Mouse (Mus musculus): ENCODE data around the gene Dbh. TPM values are rescaled to one million over a fixed set of nuclear protein-coding genes. Genes with fewer than 3 reads are reported as not detected.

The Dbh gene
- polyA plus RNA-seq (2014; fragmentation: Nextera tagmentation; extraction: Ambion mirVana) = not detected in 2 replicates

GRCm38 (mm10) chr2:27164796-27165590 is at the start of gene Dbh:
Gene Dbh, plus strand, starts transcription at chr2:27165233.
- no peak within 1 kb of the TSS for H3K4me3 ChIP-seq (ENCODE audit: low read length)
- no peaks in the 10 kb centered on the region for H3K9me3 ChIP-seq (ENCODE audit: control insufficient read depth, low read length)
- H3K4me1 ChIP-seq (ENCODE audit: control insufficient read depth, insufficient read depth, low read length) = no peaks in the 10 kb centered on the region
- no peaks in the 10 kb centered on the region for H3K27me3 ChIP-seq (ENCODE audit: control insufficient read depth, insufficient read depth, low read length)
- no peak within 1 kb of the TSS for H3K27ac ChIP-seq (ENCODE audit: low read depth, low read length)
- H3K36me3 ChIP-seq (ENCODE audit: control insufficient read depth, insufficient read depth, low read length) = no peaks in the 10 kb centered on the region
- no peak within 1 kb of the TSS for H3K4me2 ChIP-seq (replicated peaks; ENCODE audit: low read depth, low read length)
- H3K9ac ChIP-seq (ENCODE audit: low read depth, low read length) = no peak within 1 kb of the TSS
- peak; percentile 39; the same call in 1 of the 2 replicates for ATAC-seq (ENCODE audit: low FRiP score, low TSS enrichment)
- WGBS = 83% methylated on average over 12 of the region's 12 CpGs

- Histone ChIP-seq H3K27ac (ENCODE audit: low read depth, low read length) (no peak overlapping the region), H3K4me3 (ENCODE audit: low read length) (no peak overlapping the region), H3K4me2 (replicated peaks; ENCODE audit: low read depth, low read length) (no peak overlapping the region), H3K36me3 (ENCODE audit: control insufficient read depth, insufficient read depth, low read length) (no peaks in the 10 kb centered on the region), H3K9ac (ENCODE audit: low read depth, low read length) (no peak overlapping the region), H3K27me3 (ENCODE audit: control insufficient read depth, insufficient read depth, low read length) (no peaks in the 10 kb centered on the region), H3K9me3 (ENCODE audit: control insufficient read depth, low read length) (no peaks in the 10 kb centered on the region), H3K4me1 (ENCODE audit: control insufficient read depth, insufficient read depth, low read length) (no peaks in the 10 kb centered on the region; the same call in 1 of the 2 replicates)
- no peak for ATAC-seq (ENCODE audit: low FRiP score, low TSS enrichment)
- 46% methylated on average over 4 of the region's 4 CpGs for WGBS
Observed at GRCm38 (mm10) chr2:27118452-27118851, 46.6 kb upstream of the Dbh start.

GRCm38 (mm10) chr2:27119766-27120165 is 45.3 kb upstream of the Dbh start:
- no peaks in the 10 kb centered on the region for H3K9me3 ChIP-seq (ENCODE audit: control insufficient read depth, low read length)
- 78% methylated on average over 2 of the region's 2 CpGs for WGBS
- ATAC-seq (ENCODE audit: low FRiP score, low TSS enrichment) = no peak
- H3K27ac ChIP-seq (ENCODE audit: low read depth, low read length) = no peak overlapping the region
- H3K4me1 ChIP-seq (ENCODE audit: control insufficient read depth, insufficient read depth, low read length) = no peaks in the 10 kb centered on the region; the same call in 1 of the 2 replicates
- H3K9ac ChIP-seq (ENCODE audit: low read depth, low read length) = no peak overlapping the region
- no peak overlapping the region for H3K4me3 ChIP-seq (ENCODE audit: low read length)
- no peak overlapping the region for H3K4me2 ChIP-seq (replicated peaks; ENCODE audit: low read depth, low read length)
- no peaks in the 10 kb centered on the region for H3K36me3 ChIP-seq (ENCODE audit: control insufficient read depth, insufficient read depth, low read length)
- no peaks in the 10 kb centered on the region for H3K27me3 ChIP-seq (ENCODE audit: control insufficient read depth, insufficient read depth, low read length)

- H3K9me3 ChIP-seq (ENCODE audit: control insufficient read depth, low read length) = no peaks in the 10 kb centered on the region
- no peaks in the 10 kb centered on the region for H3K36me3 ChIP-seq (ENCODE audit: control insufficient read depth, insufficient read depth, low read length)
- H3K4me2 ChIP-seq (replicated peaks; ENCODE audit: low read depth, low read length) = no peak overlapping the region
- no peak overlapping the region for H3K4me3 ChIP-seq (ENCODE audit: low read length)
- no peak for ATAC-seq (ENCODE audit: low FRiP score, low TSS enrichment)
- no peak overlapping the region for H3K27ac ChIP-seq (ENCODE audit: low read depth, low read length)
- no peak overlapping the region for H3K9ac ChIP-seq (ENCODE audit: low read depth, low read length)
- WGBS = 80% methylated on average over 8 of the region's 8 CpGs
- H3K27me3 ChIP-seq (ENCODE audit: control insufficient read depth, insufficient read depth, low read length) = no peaks in the 10 kb centered on the region
- no peaks in the 10 kb centered on the region; the same call in 1 of the 2 replicates for H3K4me1 ChIP-seq (ENCODE audit: control insufficient read depth, insufficient read depth, low read length)
Observed at GRCm38 (mm10) chr2:27120241-27120641, 44.8 kb upstream of the Dbh start.

- no peaks in the 10 kb centered on the region for H3K9me3 ChIP-seq (ENCODE audit: control insufficient read depth, low read length)
- H3K9ac ChIP-seq (ENCODE audit: low read depth, low read length) = no peak overlapping the region
- H3K36me3 ChIP-seq (ENCODE audit: control insufficient read depth, insufficient read depth, low read length) = no peaks in the 10 kb centered on the region
- H3K27me3 ChIP-seq (ENCODE audit: control insufficient read depth, insufficient read depth, low read length) = no peaks in the 10 kb centered on the region
- ATAC-seq (ENCODE audit: low FRiP score, low TSS enrichment) = no peak
- no peak overlapping the region for H3K27ac ChIP-seq (ENCODE audit: low read depth, low read length)
- no peak overlapping the region for H3K4me3 ChIP-seq (ENCODE audit: low read length)
- no peaks in the 10 kb centered on the region; the same call in 1 of the 2 replicates for H3K4me1 ChIP-seq (ENCODE audit: control insufficient read depth, insufficient read depth, low read length)
- no peak overlapping the region for H3K4me2 ChIP-seq (replicated peaks; ENCODE audit: low read depth, low read length)
- 9% methylated on average over 9 of the region's 9 CpGs for WGBS
Observed at GRCm38 (mm10) chr2:27121626-27122355, 43.2 kb upstream of the Dbh start.

GRCm38 (mm10) chr2:27122578-27122977 is 42.5 kb upstream of the Dbh start:
- no peak overlapping the region for H3K27ac ChIP-seq (ENCODE audit: low read depth, low read length)
- no peaks in the 10 kb centered on the region for H3K27me3 ChIP-seq (ENCODE audit: control insufficient read depth, insufficient read depth, low read length)
- no peaks in the 10 kb centered on the region for H3K9me3 ChIP-seq (ENCODE audit: control insufficient read depth, low read length)
- H3K36me3 ChIP-seq (ENCODE audit: control insufficient read depth, insufficient read depth, low read length) = no peaks in the 10 kb centered on the region
- no peak overlapping the region for H3K9ac ChIP-seq (ENCODE audit: low read depth, low read length)
- ATAC-seq (ENCODE audit: low FRiP score, low TSS enrichment) = no peak
- H3K4me2 ChIP-seq (replicated peaks; ENCODE audit: low read depth, low read length) = no peak overlapping the region
- WGBS = 47% methylated on average over 9 of the region's 9 CpGs
- H3K4me1 ChIP-seq (ENCODE audit: control insufficient read depth, insufficient read depth, low read length) = no peaks in the 10 kb centered on the region; the same call in 1 of the 2 replicates
- H3K4me3 ChIP-seq (ENCODE audit: low read length) = no peak overlapping the region

- WGBS = 85% methylated on average over 4 of the region's 4 CpGs
- Histone ChIP-seq H3K9ac (ENCODE audit: low read depth, low read length) (no peak overlapping the region), H3K27ac (ENCODE audit: low read depth, low read length) (no peak overlapping the region), H3K36me3 (ENCODE audit: control insufficient read depth, insufficient read depth, low read length) (no peaks in the 10 kb centered on the region), H3K27me3 (ENCODE audit: control insufficient read depth, insufficient read depth, low read length) (no peaks in the 10 kb centered on the region), H3K4me2 (replicated peaks; ENCODE audit: low read depth, low read length) (no peak overlapping the region), H3K4me1 (ENCODE audit: control insufficient read depth, insufficient read depth, low read length) (no peaks in the 10 kb centered on the region; the same call in 1 of the 2 replicates), H3K4me3 (ENCODE audit: low read length) (no peak overlapping the region), H3K9me3 (ENCODE audit: control insufficient read depth, low read length) (no peaks in the 10 kb centered on the region)
- ATAC-seq (ENCODE audit: low FRiP score, low TSS enrichment) = no peak
Observed at GRCm38 (mm10) chr2:27123121-27123520, 41.9 kb upstream of the Dbh start.

GRCm38 (mm10) chr2:27125979-27126378 is 39.1 kb upstream of the Dbh start:
- no peaks in the 10 kb centered on the region for H3K27me3 ChIP-seq (ENCODE audit: control insufficient read depth, insufficient read depth, low read length)
- H3K9me3 ChIP-seq (ENCODE audit: control insufficient read depth, low read length) = no peaks in the 10 kb centered on the region
- no peaks in the 10 kb centered on the region for H3K36me3 ChIP-seq (ENCODE audit: control insufficient read depth, insufficient read depth, low read length)
- no peak for ATAC-seq (ENCODE audit: low FRiP score, low TSS enrichment)
- WGBS = 49% methylated on average over 10 of the region's 10 CpGs
- H3K4me3 ChIP-seq (ENCODE audit: low read length) = no peak overlapping the region
- H3K9ac ChIP-seq (ENCODE audit: low read depth, low read length) = no peak overlapping the region
- no peak overlapping the region for H3K27ac ChIP-seq (ENCODE audit: low read depth, low read length)
- H3K4me1 ChIP-seq (ENCODE audit: control insufficient read depth, insufficient read depth, low read length) = no peaks in the 10 kb centered on the region; the same call in 1 of the 2 replicates
- no peak overlapping the region for H3K4me2 ChIP-seq (replicated peaks; ENCODE audit: low read depth, low read length)

- Histone ChIP-seq H3K27ac (ENCODE audit: low read depth, low read length) (no peak overlapping the region), H3K36me3 (ENCODE audit: control insufficient read depth, insufficient read depth, low read length) (no peaks in the 10 kb centered on the region), H3K4me1 (ENCODE audit: control insufficient read depth, insufficient read depth, low read length) (no peaks in the 10 kb centered on the region; the same call in 1 of the 2 replicates), H3K27me3 (ENCODE audit: control insufficient read depth, insufficient read depth, low read length) (no peaks in the 10 kb centered on the region), H3K4me3 (ENCODE audit: low read length) (no peak overlapping the region), H3K9me3 (ENCODE audit: control insufficient read depth, low read length) (no peaks in the 10 kb centered on the region), H3K9ac (ENCODE audit: low read depth, low read length) (no peak overlapping the region), H3K4me2 (replicated peaks; ENCODE audit: low read depth, low read length) (no peak overlapping the region)
- no peak for ATAC-seq (ENCODE audit: low FRiP score, low TSS enrichment)
- 68% methylated on average over 4 of the region's 4 CpGs for WGBS
Observed at GRCm38 (mm10) chr2:27126496-27126895, 38.5 kb upstream of the Dbh start.
